ENCODE assay signal across 19 mouse cellular contexts in genomic region chr3:27491821-27492220, GRCm38 (mm10).
DNase-seq lines count a peak whose midpoint lies in the region; ATAC-seq and TF ChIP-seq lines count a peak whose summit lies in the region.
"Had no signal": no experiment of that assay in that cellular context is flagged by ENCODE, and none has a peak within 500 bp of the region (broad histone marks: within the 10 kb centered on the region; RNA-seq: fewer than 3 reads in every experiment).

No protein-coding gene starts in this region.

- TF ChIP-seq POLR2A in heart, adult 2 months (IDR thresholded peaks at IDR 0.05; ENCODE audit: insufficient read depth, low read depth, low read length) = no peak

- peak overlapping the region; percentile 63 for H3K27ac ChIP-seq in heart, embryonic 12.5 days (ENCODE audit: poor library complexity, severe bottlenecking)
- no peak overlapping the region; the same call in 1 of the 2 replicates for H3K27ac ChIP-seq in heart, adult 2 months
- no peak overlapping the region for H3K27ac ChIP-seq in kidney, embryonic 14.5 days (ENCODE audit: low read depth, low read length)
- H3K27ac ChIP-seq in gastrocnemius, adult 2 months = no peak overlapping the region
- H3K27ac ChIP-seq: embryonic facial prominence, embryonic 15.5 days; limb, embryonic 13.5 days; liver, embryonic 15.5 days; midbrain, embryonic 12.5 days; neural tube, embryonic 13.5 days had no signal

- H3K27me3 ChIP-seq in heart, embryonic 12.5 days (replicated peaks) = no peaks in the 10 kb centered on the region
- H3K27me3 ChIP-seq in heart, adult 2 months (ENCODE audit: control insufficient read depth, insufficient read depth, low read length) = no peaks in the 10 kb centered on the region
- no peaks in the 10 kb centered on the region for H3K27me3 ChIP-seq in kidney, embryonic 14.5 days (ENCODE audit: control insufficient read depth, insufficient read depth, low read length)
- H3K27me3 ChIP-seq: CH12.LX; embryonic facial prominence, embryonic 15.5 days; limb, embryonic 13.5 days; liver, embryonic 15.5 days; midbrain, embryonic 12.5 days; neural tube, embryonic 13.5 days had no signal

- no peak overlapping the region for H3K4me3 ChIP-seq in heart, embryonic 12.5 days
- no peak overlapping the region for H3K4me3 ChIP-seq in heart, adult 2 months
- no peak overlapping the region for H3K4me3 ChIP-seq in kidney, embryonic 14.5 days (ENCODE audit: low read length)
- no peak overlapping the region for H3K4me3 ChIP-seq in gastrocnemius, adult 2 months
- H3K4me3 ChIP-seq: embryonic facial prominence, embryonic 15.5 days; limb, embryonic 13.5 days; liver, embryonic 15.5 days; midbrain, embryonic 12.5 days; neural tube, embryonic 13.5 days had no signal

- intact Hi-C loops in heart, adult 2 months (cut with DNase I) = no loop called here
- intact Hi-C loops in heart, postnatal 10 days (cut with DNase I) = no loop called here
- intact Hi-C loops in gastrocnemius, adult 2 months (cut with DNase I) = no loop called here

- WGBS in heart, embryonic 12.5 days = 66% methylated on average over 6 of the region's 6 CpGs
- 61% methylated on average over 6 of the region's 6 CpGs for WGBS in heart, adult 2 months
- WGBS in kidney, embryonic 14.5 days = 82% methylated on average over 6 of the region's 6 CpGs

- no peaks in the 10 kb centered on the region for H3K9me3 ChIP-seq in heart, embryonic 12.5 days (replicated peaks)
- no peaks in the 10 kb centered on the region for H3K9me3 ChIP-seq in kidney, embryonic 14.5 days (ENCODE audit: control insufficient read depth, low read length)
- H3K9me3 ChIP-seq: embryonic facial prominence, embryonic 15.5 days; limb, embryonic 13.5 days; liver, embryonic 15.5 days; midbrain, embryonic 12.5 days; neural tube, embryonic 13.5 days had no signal

- no peak for DNase-seq in heart, adult 2 months
- DNase-seq in kidney, adult 18-20 months = peak; percentile 80
- DNase-seq in heart, postnatal 10 days = peak; percentile 38 to 45
- DNase-seq in kidney, postnatal 25 days = peak; percentile 85 to 94
- no peak for DNase-seq in frontal cortex, postnatal 25 days (ENCODE audit: low spot score in 2 of 2)
- DNase-seq in gastrocnemius, adult 2 months = no peak
- DNase-seq: adrenal gland, adult 2 months; cerebellum, adult 2 months; cerebellum, postnatal 36 days; thymus, postnatal 14 days had no signal

- H3K4me2 ChIP-seq in heart, embryonic 12.5 days = no peak overlapping the region
- no peak overlapping the region for H3K4me2 ChIP-seq in kidney, embryonic 14.5 days (replicated peaks; ENCODE audit: low read depth, low read length)
- H3K4me2 ChIP-seq: embryonic facial prominence, embryonic 15.5 days; limb, embryonic 13.5 days; liver, embryonic 15.5 days; midbrain, embryonic 12.5 days; neural tube, embryonic 13.5 days had no signal

- ATAC-seq in heart, embryonic 12.5 days (ENCODE audit: insufficient number of reproducible peaks, low FRiP score) = no peak
- ATAC-seq in kidney, embryonic 14.5 days (ENCODE audit: low FRiP score, low TSS enrichment) = no peak
- ATAC-seq: forebrain, embryonic 16.5 days had no signal

- no peak overlapping the region for H3K9ac ChIP-seq in heart, embryonic 12.5 days
- no peak overlapping the region for H3K9ac ChIP-seq in heart, adult 2 months (ENCODE audit: low read depth, low read length)
- H3K9ac ChIP-seq in kidney, embryonic 14.5 days (ENCODE audit: low read depth, low read length) = no peak overlapping the region
- H3K9ac ChIP-seq: embryonic facial prominence, embryonic 15.5 days; limb, embryonic 13.5 days; liver, embryonic 15.5 days; midbrain, embryonic 12.5 days; neural tube, embryonic 13.5 days had no signal

- no peak for TF ChIP-seq EP300 in heart, adult 2 months (IDR thresholded peaks at IDR 0.05; ENCODE audit: insufficient read depth, low read depth, low read length)

- H3K4me1 ChIP-seq in heart, embryonic 12.5 days (replicated peaks) = peaks cover 50% of the 10 kb centered on the region
- peaks cover 11% of the 10 kb centered on the region for H3K4me1 ChIP-seq in heart, adult 2 months (ENCODE audit: control insufficient read depth, insufficient read depth, low read length)
- H3K4me1 ChIP-seq in kidney, embryonic 14.5 days (ENCODE audit: control insufficient read depth, insufficient read depth, low read length) = no peaks in the 10 kb centered on the region
- H3K4me1 ChIP-seq: embryonic facial prominence, embryonic 15.5 days; limb, embryonic 13.5 days; liver, embryonic 15.5 days had no signal

- no peaks in the 10 kb centered on the region for H3K79me2 ChIP-seq in heart, adult 2 months (replicated peaks; ENCODE audit: control insufficient read depth, insufficient read depth, low read length)

- peaks cover 74% of the 10 kb centered on the region for H3K36me3 ChIP-seq in heart, embryonic 12.5 days
- peaks cover 1% of the 10 kb centered on the region; the same call in 1 of the 2 replicates for H3K36me3 ChIP-seq in heart, adult 2 months (ENCODE audit: control insufficient read depth, insufficient read depth, low read length)
- peaks cover 46% of the 10 kb centered on the region for H3K36me3 ChIP-seq in kidney, embryonic 14.5 days (ENCODE audit: control insufficient read depth, insufficient read depth, low read length)

- no peak for TF ChIP-seq CTCF in heart, adult 2 months (IDR thresholded peaks at IDR 0.05)
- no peak for TF ChIP-seq CTCF in gastrocnemius, adult 2 months (IDR thresholded peaks at IDR 0.05)

Comparison
In these comparisons a context has a peak if more than half of its experiments do, and no peak if none do; other contexts are left out.
1. DNase-seq: peak in kidney, adult 18-20 months (single experiment), heart, postnatal 10 days (2 of 2) and kidney, postnatal 25 days (2 of 2); none in heart, adult 2 months (0 of 2), frontal cortex, postnatal 25 days (0 of 2) and gastrocnemius, adult 2 months (single experiment).